Mouse (Mus musculus) testis, adult 2 months (tissue): ENCODE measurements around the gene Ubtd2.

ENCODE experiments used
- CTCF ChIP-seq: fragments of 200-500 bp; IDR thresholded peaks from 2 replicates; pipeline ENCODE4 v1.5.1; 2012; ENCODE audit warnings: low read depth, mild to moderate bottlenecking, inconsistent platforms, low read length, moderate library complexity; ENCODE audit not compliant: control insufficient read depth, insufficient read depth, insufficient replicate concordance
- POLR2A ChIP-seq: fragments of 200-500 bp; IDR thresholded peaks from 2 replicates; pipeline ENCODE4 v1.6.1; 2012; ENCODE audit warnings: low read depth, mild to moderate bottlenecking, inconsistent platforms, low read length, moderate library complexity; ENCODE audit not compliant: control insufficient read depth

DNA sequence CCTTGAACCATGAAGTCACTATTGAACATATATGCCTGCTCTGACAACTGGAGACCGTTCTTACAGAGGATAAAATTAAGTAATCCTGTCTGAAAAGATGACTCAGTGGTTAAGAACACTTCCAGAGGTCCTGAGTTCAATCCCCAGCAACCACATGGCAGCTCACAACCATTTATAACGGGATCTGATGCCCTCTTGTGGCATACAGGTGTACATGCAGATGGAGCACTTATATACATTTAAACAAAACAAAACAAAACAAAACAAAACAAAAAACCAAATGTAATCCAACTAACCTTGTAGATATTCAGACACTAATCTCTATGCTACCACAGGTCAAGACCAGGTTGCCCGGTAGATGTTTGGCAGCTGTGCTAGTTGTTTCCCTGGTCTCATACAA is 32.3 kb downstream of the Ubtd2 start:
- no peak for TF ChIP-seq CTCF
- TF ChIP-seq POLR2A, result no peak
